Mouse (Mus musculus) heart, embryonic 11.5 days (tissue): ENCODE data around the gene Ssh2. TPM values are rescaled to one million over a fixed set of nuclear protein-coding genes. Genes with fewer than 3 reads are reported as not detected.
A peak's percentile ranks its signal among the peaks of the same experiment; 100 is the strongest.

ENCODE experiments used
- ATAC-seq: fragments of 200-750 bp; cut with Nextera tagmentation; replicated peaks from 2 replicates; pipeline ENCODE4 v1.8.0; 2017; ENCODE audit warnings: moderate library complexity; ENCODE audit not compliant: insufficient number of reproducible peaks, low FRiP score, low TSS enrichment
- H3K27ac ChIP-seq: fragments of 300-500 bp; sonication (generic); 2 replicates; pipeline ENCODE4 v1.5.1; 2014; ENCODE audit warnings: mild to moderate bottlenecking, low read depth, low read length
- H3K27me3 ChIP-seq: fragments of 300-500 bp; sonication (generic); 2 replicates; pipeline ENCODE4 v1.6.1; 2014; ENCODE audit warnings: mild to moderate bottlenecking, low read length, mixed read lengths; ENCODE audit not compliant: control insufficient read depth, insufficient read depth
- H3K36me3 ChIP-seq: fragments of 300-500 bp; sonication (generic); 2 replicates; pipeline ENCODE4 v1.6.1; 2014; ENCODE audit warnings: mild to moderate bottlenecking, low read length, moderate library complexity, mixed read lengths; ENCODE audit not compliant: control insufficient read depth, insufficient read depth
- H3K4me1 ChIP-seq: fragments of 300-500 bp; sonication (generic); 2 replicates; pipeline ENCODE4 v1.6.1; 2014; ENCODE audit warnings: low read length; ENCODE audit not compliant: control insufficient read depth, insufficient read depth
- H3K4me2 ChIP-seq: fragments of 300-500 bp; sonication (generic); 2 replicates; pipeline ENCODE4 v1.6.1; 2014; ENCODE audit warnings: mild to moderate bottlenecking, moderate library complexity
- H3K4me3 ChIP-seq: fragments of 300-500 bp; sonication (generic); 2 replicates; pipeline ENCODE4 v1.5.1; 2014; ENCODE audit warnings: low read depth, low read length
- H3K9ac ChIP-seq: fragments of 300-500 bp; sonication (generic); 2 replicates; pipeline ENCODE4 v1.6.1; 2014; ENCODE audit warnings: mild to moderate bottlenecking, low read depth, low read length, moderate library complexity
- H3K9me3 ChIP-seq: fragments of 300-500 bp; sonication (generic); replicated peaks from 2 replicates; pipeline ENCODE4 v1.6.1; 2016; ENCODE audit warnings: low read length; ENCODE audit not compliant: control insufficient read depth
- WGBS: fragments of 180-500 bp; shearing (Covaris S2); extraction: QIAGEN DNeasy Blood & Tissue Kit; methylation state at CpG from one replicate; pipeline ENCODE4 v1.1.7; 2014; ENCODE audit not compliant: insufficient replicate concordance; 5-methylcytosine and 5-hydroxymethylcytosine counted together
- polyA plus RNA-seq: library from polyadenylated mRNA; unstranded; fragments of >200 nt; fragmentation: Nextera tagmentation; extraction: Ambion mirVana; gene quantifications from 2 replicates; pipeline ENCODE4 v1.2.1, GENCODE M21; 2014

Gene Ssh2
- polyA plus RNA-seq, 1 experiment from 2014 or later = 22.8 TPM

DNA sequence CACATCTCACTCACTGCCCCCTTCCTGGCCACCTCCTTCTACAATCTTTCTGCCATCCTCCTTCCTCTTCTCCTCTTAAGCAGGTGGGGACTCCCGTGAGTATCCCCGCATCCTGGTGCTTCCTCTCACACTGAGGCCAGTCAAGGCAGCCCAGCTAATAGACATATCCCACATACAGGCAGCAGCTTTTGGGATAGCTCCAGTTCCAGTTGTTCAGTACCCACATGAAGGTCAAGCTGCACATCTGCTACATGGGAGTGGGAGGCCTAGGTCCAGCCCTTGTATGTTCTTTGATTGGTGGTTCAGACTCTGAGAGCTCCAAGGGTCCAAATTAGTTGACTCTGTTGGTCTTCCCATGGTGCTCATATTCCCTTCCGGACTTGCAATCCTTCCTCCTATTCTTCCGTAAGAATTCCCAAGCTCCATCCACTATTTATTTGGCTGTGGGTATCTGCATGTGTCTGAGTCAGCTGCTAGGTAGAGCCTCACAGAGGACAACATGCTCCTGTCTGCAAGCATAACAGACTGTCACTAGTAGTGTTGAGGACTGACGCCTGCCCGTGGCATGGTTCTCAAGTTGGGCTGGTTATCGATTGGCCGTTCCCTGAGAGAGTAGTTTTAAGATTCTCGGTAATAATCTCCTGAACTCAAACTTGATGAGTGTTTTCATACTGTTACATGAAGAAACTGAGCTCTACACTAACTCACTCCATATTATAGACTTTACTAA is 151.6 kb downstream of the Ssh2 start:
- no peak for ATAC-seq
- 83% methylated on average over 9 of the region's 9 CpGs for WGBS
- peaks cover 38% of the 10 kb centered on the region for H3K4me1 ChIP-seq
- no peak overlapping the region for H3K4me2 ChIP-seq
- H3K36me3 ChIP-seq = no peaks in the 10 kb centered on the region
- no peak overlapping the region for H3K9ac ChIP-seq
- H3K9me3 ChIP-seq = no peaks in the 10 kb centered on the region
- no peak overlapping the region for H3K27ac ChIP-seq
- no peak overlapping the region for H3K4me3 ChIP-seq
- H3K27me3 ChIP-seq = no peaks in the 10 kb centered on the region

DNA sequence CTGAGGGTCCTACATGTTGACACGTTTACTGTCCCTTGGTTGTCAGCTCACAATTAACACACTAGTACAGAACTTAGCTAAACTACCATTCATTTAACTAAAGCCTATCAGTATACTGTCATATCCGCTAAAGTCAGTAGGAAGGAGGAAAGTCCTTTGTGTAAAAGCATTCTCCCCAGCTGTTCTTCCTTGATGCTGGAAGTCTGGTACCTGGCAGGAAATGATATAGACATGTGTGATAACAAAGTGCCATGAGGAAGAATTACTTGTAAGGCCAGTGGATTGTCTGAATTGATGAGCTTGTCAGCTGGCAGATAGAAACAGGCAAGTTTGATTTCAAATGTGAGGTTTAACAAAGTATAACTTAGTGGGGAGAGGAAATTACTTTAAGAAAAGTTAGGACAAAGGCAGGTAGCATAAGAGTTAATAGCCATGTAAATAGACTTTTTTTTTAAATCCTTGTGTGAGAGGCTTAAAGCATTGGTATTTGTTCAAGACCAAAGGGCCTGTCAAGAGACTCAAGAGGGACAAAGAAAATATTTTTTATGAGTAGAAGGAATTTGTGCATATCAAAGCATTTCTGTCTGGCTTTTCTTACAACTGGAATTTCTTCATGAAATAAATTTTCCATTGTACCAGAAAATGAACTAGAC is 153.2 kb downstream of the Ssh2 start:
- 49% methylated on average over 2 of the region's 2 CpGs for WGBS
- H3K36me3 ChIP-seq = no peaks in the 10 kb centered on the region
- no peak overlapping the region for H3K9ac ChIP-seq
- H3K4me1 ChIP-seq = peaks cover 32% of the 10 kb centered on the region
- H3K27me3 ChIP-seq = no peaks in the 10 kb centered on the region
- H3K4me2 ChIP-seq = no peak overlapping the region
- H3K27ac ChIP-seq = peak overlapping the region; percentile 10; the same call in 1 of the 2 replicates
- H3K4me3 ChIP-seq = no peak overlapping the region
- no peak for ATAC-seq
- H3K9me3 ChIP-seq = no peaks in the 10 kb centered on the region

DNA sequence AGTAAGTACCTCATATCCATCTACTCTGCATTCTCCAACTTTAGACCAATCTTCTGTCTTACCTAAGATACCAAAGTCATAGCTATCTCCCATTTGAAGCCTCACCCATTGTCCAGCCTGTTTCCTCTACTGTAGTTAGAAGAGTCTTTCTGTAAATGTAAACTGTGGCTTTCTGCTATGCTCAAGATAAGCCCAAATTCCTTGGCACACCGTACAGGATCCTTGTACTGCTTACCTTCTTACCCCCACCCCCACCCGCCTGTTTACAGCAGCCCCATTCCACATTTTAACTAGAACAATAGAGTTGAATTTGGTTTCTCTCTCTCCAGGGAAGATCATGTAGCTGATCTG is 153.7 kb downstream of the Ssh2 start:
- Histone ChIP-seq H3K27me3 (no peaks in the 10 kb centered on the region), H3K4me3 (no peak overlapping the region), H3K9me3 (no peaks in the 10 kb centered on the region), H3K4me1 (peaks cover 32% of the 10 kb centered on the region), H3K4me2 (no peak overlapping the region), H3K36me3 (no peaks in the 10 kb centered on the region), H3K9ac (no peak overlapping the region), H3K27ac (peak overlapping the region; percentile 10; the same call in 1 of the 2 replicates)
- WGBS = 42% methylated on average over 2 of the region's 2 CpGs
- ATAC-seq = no peak

DNA sequence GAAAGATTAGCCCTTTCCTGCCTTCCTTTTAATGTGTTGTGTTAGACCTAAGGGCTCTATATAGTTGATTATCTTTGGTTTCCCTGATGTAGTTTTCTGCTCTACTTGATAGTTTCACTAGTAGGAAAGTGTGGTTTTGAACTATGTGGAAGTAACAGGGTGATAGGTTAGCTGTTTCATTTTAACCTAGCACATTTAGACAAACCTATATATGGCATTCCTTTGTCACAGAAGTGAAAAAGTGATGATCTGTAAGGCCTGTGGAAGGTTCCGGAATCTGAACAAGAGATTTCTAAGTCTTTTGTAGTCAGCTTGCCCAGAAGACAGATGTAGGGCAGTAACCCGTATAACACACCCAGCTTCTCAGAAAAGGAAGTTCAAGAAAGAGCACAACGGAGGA is 155.0 kb downstream of the Ssh2 start:
- Histone ChIP-seq H3K36me3 (no peaks in the 10 kb centered on the region), H3K4me3 (no peak overlapping the region), H3K4me2 (no peak overlapping the region), H3K27me3 (no peaks in the 10 kb centered on the region), H3K27ac (0 out of 2 replicates have a peak overlapping the region, but pooled peaks have one; percentile 7), H3K9ac (no peak overlapping the region), H3K4me1 (peaks cover 29% of the 10 kb centered on the region), H3K9me3 (no peaks in the 10 kb centered on the region)
- WGBS = 66% methylated on average over 3 of the region's 3 CpGs
- ATAC-seq = no peak

DNA sequence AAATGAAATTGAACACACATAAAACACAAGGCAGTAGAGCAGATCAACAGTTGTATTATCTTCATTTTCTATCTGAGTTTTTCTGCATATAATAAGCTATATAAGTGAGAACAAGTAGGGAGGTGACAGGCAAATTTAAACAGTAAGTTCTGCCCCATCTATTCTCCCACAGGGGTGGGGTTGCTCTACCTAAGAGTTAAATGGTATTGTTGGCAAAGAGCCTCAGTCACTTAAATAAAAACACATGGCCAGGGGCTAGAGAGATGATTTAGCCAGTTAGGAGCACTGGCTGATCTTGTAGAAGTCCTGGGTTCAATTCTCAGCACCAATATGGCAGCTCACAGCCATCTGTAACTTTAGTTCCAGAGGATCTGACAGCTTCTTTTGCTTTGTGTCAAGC is 155.6 kb downstream of the Ssh2 start:
- Histone ChIP-seq H3K27me3 (no peaks in the 10 kb centered on the region), H3K36me3 (no peaks in the 10 kb centered on the region), H3K27ac (peak overlapping the region; percentile 61), H3K4me1 (peaks cover 31% of the 10 kb centered on the region), H3K4me3 (no peak overlapping the region), H3K9me3 (no peaks in the 10 kb centered on the region), H3K9ac (no peak overlapping the region), H3K4me2 (no peak overlapping the region)
- no peak for ATAC-seq

DNA sequence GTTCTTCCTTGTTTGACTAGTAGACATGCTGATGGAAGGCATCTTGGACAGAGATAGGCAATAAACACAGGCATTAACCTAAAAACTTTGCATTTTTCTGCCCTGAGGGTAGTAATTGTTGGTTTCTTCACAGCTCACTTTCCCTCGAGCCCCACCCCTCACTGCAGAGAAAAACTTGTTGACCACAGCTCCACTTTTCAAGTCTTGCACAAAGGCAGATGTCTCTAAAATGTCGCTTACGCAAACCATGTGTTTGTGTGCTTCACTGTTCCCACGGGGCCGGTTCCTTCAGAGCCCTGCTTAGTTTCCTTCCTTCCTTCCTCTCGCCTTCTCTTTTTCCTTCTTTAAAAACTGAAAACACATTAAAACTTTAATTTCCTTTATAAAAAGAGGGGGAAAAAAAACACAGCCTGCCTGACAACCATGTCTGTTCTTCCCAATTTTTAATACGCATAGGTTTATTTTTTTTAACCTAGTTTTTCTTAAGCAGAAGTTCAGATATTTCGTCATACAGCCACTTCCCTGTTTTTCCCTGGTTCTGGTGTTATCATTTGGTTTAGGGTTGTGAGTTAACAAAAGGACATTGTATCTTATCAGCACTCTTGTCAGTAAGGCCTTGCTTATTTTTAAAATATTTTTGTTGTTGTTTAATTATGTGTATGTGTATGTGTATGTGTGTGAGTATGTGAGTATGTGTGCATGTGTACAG is 156.3 kb downstream of the Ssh2 start:
- WGBS = 52% methylated on average over 8 of the region's 8 CpGs
- no peak for ATAC-seq
- Histone ChIP-seq H3K9ac (no peak overlapping the region), H3K36me3 (no peaks in the 10 kb centered on the region), H3K4me3 (no peak overlapping the region), H3K4me1 (peaks cover 38% of the 10 kb centered on the region), H3K9me3 (no peaks in the 10 kb centered on the region), H3K27me3 (no peaks in the 10 kb centered on the region), H3K4me2 (no peak overlapping the region), H3K27ac (peak overlapping the region; percentile 61)

DNA sequence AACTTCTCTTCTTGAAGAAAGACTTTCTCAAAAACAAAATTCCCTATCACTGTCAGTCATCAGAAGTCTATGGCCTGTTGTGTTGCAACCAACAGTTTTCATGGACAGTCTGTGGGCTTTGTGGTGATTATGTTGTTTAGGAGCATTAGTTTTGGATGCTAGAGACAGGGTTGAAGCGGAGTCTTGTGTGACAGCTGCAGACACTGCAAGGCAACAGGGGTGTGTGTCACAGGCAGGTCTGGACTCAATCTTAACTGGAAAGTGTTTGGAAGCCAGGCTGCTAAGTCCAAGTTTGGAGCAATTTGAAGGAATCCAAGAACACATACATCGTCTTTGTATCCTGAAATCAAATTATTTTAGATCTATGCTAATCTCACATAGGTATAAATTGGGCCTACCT is 162.5 kb downstream of the Ssh2 start:
- no peak for ATAC-seq

DNA sequence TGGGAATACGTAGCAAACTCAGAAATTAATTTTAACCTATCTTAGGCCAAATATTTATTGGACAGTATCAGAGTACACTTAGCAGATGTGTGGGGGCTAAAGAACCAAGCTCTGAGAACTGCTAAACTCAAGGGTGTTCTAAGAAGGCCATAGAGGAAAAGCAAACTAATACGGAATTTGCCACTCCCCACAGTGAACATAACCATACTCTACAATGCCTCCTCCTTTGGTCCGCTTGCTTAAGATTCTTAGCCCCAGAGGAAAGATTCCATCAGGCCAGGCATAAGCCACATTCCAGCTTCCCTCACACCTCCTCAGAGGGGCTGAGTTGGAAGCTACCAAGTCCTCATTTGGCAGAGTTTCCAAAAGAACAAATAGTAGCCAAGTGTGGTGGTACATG is 165.1 kb downstream of the Ssh2 start:
- no peaks in the 10 kb centered on the region for H3K9me3 ChIP-seq
- no peak overlapping the region for H3K27ac ChIP-seq
- WGBS = 67% methylated on average over 3 of the region's 3 CpGs
- H3K4me1 ChIP-seq = peaks cover 40% of the 10 kb centered on the region
- H3K4me3 ChIP-seq = no peak overlapping the region
- no peak overlapping the region for H3K4me2 ChIP-seq
- no peaks in the 10 kb centered on the region for H3K27me3 ChIP-seq
- H3K9ac ChIP-seq = no peak overlapping the region
- ATAC-seq = no peak
- H3K36me3 ChIP-seq = no peaks in the 10 kb centered on the region

More for the DNA sequence above, 162.5 kb downstream of the Ssh2 start:
- Histone ChIP-seq H3K9me3 (no peaks in the 10 kb centered on the region), H3K4me1 (peaks cover 18% of the 10 kb centered on the region), H3K27ac (no peak overlapping the region), H3K36me3 (no peaks in the 10 kb centered on the region), H3K4me3 (no peak overlapping the region), H3K27me3 (no peaks in the 10 kb centered on the region), H3K4me2 (no peak overlapping the region), H3K9ac (no peak overlapping the region)
- 87% methylated on average over 2 of the region's 2 CpGs for WGBS
